Mouse (Mus musculus): ENCODE measurements around the gene Smad1.

DNA sequence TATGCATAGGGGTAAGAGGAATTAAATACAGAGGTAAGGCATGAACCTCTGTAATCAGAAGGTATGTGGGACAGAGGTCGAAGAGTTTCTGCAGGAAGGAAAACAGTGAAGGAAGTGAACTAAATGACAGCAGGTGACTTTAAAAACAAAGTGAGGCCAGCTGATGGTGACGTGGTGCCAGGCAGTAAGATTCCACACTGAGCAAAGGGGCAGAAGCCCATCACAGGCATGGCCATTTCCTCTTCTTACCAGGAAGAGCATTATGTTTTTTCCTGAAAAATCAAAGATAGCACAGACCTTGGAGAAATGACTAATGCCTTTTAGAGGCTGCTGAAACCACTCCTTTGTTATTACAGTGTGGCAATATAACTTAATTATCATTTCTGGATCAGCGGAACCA lies 97.8 kb downstream of the Smad1 start:
- no peak for TF ChIP-seq CTCF (conservative IDR thresholded peaks at IDR 0.05; ENCODE audit: low read length)
- no peak for TF ChIP-seq NANOG (IDR thresholded peaks at IDR 0.05; ENCODE audit: borderline replicate concordance, low read length)
- TF ChIP-seq POU5F1 (IDR thresholded peaks at IDR 0.05; ENCODE audit: borderline replicate concordance, low read length) = no peak

Data from E14TG2a.4 (cell line).